Mouse (Mus musculus) heart, postnatal 0 days (tissue): ENCODE measurements around the gene Cdkn1c. TPM values are rescaled to one million over a fixed set of nuclear protein-coding genes. Genes with fewer than 3 reads are reported as not detected.

Experiments
- ATAC-seq: fragments of 200-750 bp; cut with Nextera tagmentation; 2 replicates; pipeline ENCODE4 v1.8.0; 2017; ENCODE audit warnings: low read depth, moderate number of reproducible peaks, moderate library complexity; ENCODE audit not compliant: insufficient read depth
- DNase-seq: peaks from one replicate; pipeline ENCODE4 v3.0.0-alpha.2; 2016; ENCODE audit warnings: low spot score
- H3K27ac ChIP-seq: fragments of 300-500 bp; sonication (generic); 2 replicates; pipeline ENCODE4 v1.5.1; 2014; ENCODE audit warnings: low read depth, mild to moderate bottlenecking
- H3K27me3 ChIP-seq: fragments of 300-500 bp; sonication (generic); 2 replicates; pipeline ENCODE4 v1.6.1; 2014; ENCODE audit warnings: low read length, mixed read lengths; ENCODE audit not compliant: control insufficient read depth, insufficient read depth
- H3K36me3 ChIP-seq: fragments of 300-500 bp; sonication (generic); replicated peaks from 2 replicates; pipeline ENCODE4 v1.6.1; 2014; ENCODE audit warnings: low read length, mixed read lengths; ENCODE audit not compliant: control insufficient read depth, insufficient read depth
- H3K4me1 ChIP-seq: fragments of 300-500 bp; sonication (generic); 2 replicates; pipeline ENCODE4 v1.6.1; 2014; ENCODE audit warnings: antibody characterized with exemption; ENCODE audit not compliant: control insufficient read depth, insufficient read depth
- H3K4me2 ChIP-seq: fragments of 300-500 bp; sonication (generic); 2 replicates; pipeline ENCODE4 v1.6.1; 2014; ENCODE audit warnings: low read depth, mild to moderate bottlenecking, low read length, moderate library complexity
- H3K4me3 ChIP-seq: fragments of 300-500 bp; sonication (generic); 2 replicates; pipeline ENCODE4 v1.5.1; 2014; ENCODE audit warnings: low read depth, low read length
- H3K9ac ChIP-seq: fragments of 300-500 bp; sonication (generic); replicated peaks from 2 replicates; pipeline ENCODE4 v1.6.1; 2014; ENCODE audit warnings: low read depth, low read length, mixed read lengths
- H3K9me3 ChIP-seq: fragments of 300-500 bp; sonication (generic); replicated peaks from 2 replicates; pipeline ENCODE4 v1.6.1; 2016; ENCODE audit warnings: low read length; ENCODE audit not compliant: control insufficient read depth
- CTCF ChIP-seq: IDR thresholded peaks from 2 replicates; pipeline ENCODE4 v1.5.1; 2016; ENCODE audit warnings: antibody characterized with exemption, control low read depth, low read depth
- EP300 ChIP-seq: IDR thresholded peaks from 2 replicates; pipeline ENCODE4 v1.6.1; 2016; ENCODE audit warnings: antibody characterized with exemption, low read depth
- WGBS: fragments of 180-500 bp; shearing (Covaris S2); extraction: QIAGEN DNeasy Blood & Tissue Kit; methylation state at CpG from one replicate; pipeline ENCODE4 v1.1.7; 2014; 5-methylcytosine and 5-hydroxymethylcytosine counted together
- polyA plus RNA-seq: library from polyadenylated mRNA; unstranded; fragments of >200 nt; fragmentation: Nextera tagmentation; extraction: Ambion mirVana; gene quantifications from 2 replicates; pipeline ENCODE4 v1.2.1, GENCODE M21; 2015
- total RNA-seq: library from RNA; depleted of rRNA; stranded (reverse); fragments of >200 nt; gene quantifications from 2 replicates; pipeline ENCODE4 v1.2.3, GENCODE M21; 2014; ENCODE audit warnings: low replicate concordance

Gene Cdkn1c
- total and polyA plus RNA-seq, 2 experiments from 2014 or later = 81.3 to 94.6 TPM

- DNase-seq = no peak
- no peak for TF ChIP-seq EP300
- no peak for TF ChIP-seq CTCF
- Histone ChIP-seq H3K9me3 (no peaks in the 10 kb centered on the region), H3K36me3 (no peaks in the 10 kb centered on the region), H3K27ac (no peak overlapping the region), H3K4me1 (no peaks in the 10 kb centered on the region), H3K9ac (no peak overlapping the region), H3K4me3 (no peak overlapping the region), H3K4me2 (no peak overlapping the region), H3K27me3 (peaks cover 13% of the 10 kb centered on the region)
- no peak for ATAC-seq
- WGBS = 64% methylated on average over 8 of the region's 8 CpGs
Observed at GRCm38 (mm10) chr7:143495104-143495961, 34.5 kb upstream of the Cdkn1c start.

- no peak for TF ChIP-seq CTCF
- no peak for TF ChIP-seq EP300
- H3K27me3 ChIP-seq = 0 out of 2 replicates have a peak, but pooled peaks cover 9% of the 10 kb centered on the region
Observed at GRCm38 (mm10) chr7:143493616-143494126, 32.8 kb upstream of the Cdkn1c start.

GRCm38 (mm10) chr7:143489735-143490134 lies 28.9 kb upstream of the Cdkn1c start:
- TF ChIP-seq CTCF (no peak), EP300 (no peak)
- H3K27ac ChIP-seq = no peak overlapping the region
- H3K9ac ChIP-seq = no peak overlapping the region
- H3K36me3 ChIP-seq = no peaks in the 10 kb centered on the region
- 76% methylated on average over 6 of the region's 6 CpGs for WGBS
- ATAC-seq = no peak
- 0 out of 2 replicates have a peak, but pooled peaks cover 5% of the 10 kb centered on the region for H3K27me3 ChIP-seq
- no peak for DNase-seq
- H3K4me2 ChIP-seq = no peak overlapping the region
- H3K4me3 ChIP-seq = no peak overlapping the region
- H3K4me1 ChIP-seq = no peaks in the 10 kb centered on the region
- H3K9me3 ChIP-seq = no peaks in the 10 kb centered on the region

More at GRCm38 (mm10) chr7:143493616-143494126, 32.8 kb upstream of the Cdkn1c start:
- Histone ChIP-seq H3K27ac (no peak overlapping the region), H3K4me1 (no peaks in the 10 kb centered on the region), H3K9me3 (no peaks in the 10 kb centered on the region), H3K36me3 (no peaks in the 10 kb centered on the region), H3K4me3 (no peak overlapping the region), H3K9ac (no peak overlapping the region), H3K4me2 (no peak overlapping the region)
- WGBS = 72% methylated on average over 6 of the region's 6 CpGs
- ATAC-seq (no peak), DNase-seq (no peak)

DNA sequence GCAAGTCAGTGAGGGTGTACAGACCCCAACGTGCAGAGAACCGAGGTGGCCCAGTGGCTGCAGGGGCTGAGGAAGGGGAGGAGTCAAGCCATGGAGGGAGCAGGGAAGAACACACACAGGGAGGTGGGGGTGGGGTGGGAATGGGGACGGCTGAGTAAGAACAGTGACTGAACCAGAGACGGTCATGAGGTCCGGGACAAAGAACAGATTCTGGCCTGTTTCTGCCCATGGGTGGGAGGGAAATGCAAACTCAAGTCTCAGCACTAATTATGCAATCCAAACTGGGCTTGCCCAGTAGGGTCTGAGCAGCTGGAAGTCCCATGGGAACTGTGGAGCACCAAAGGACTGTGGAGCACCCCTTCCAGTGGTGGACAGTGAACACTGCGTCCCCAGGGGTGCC lies 21.7 kb upstream of the Cdkn1c start:
- ATAC-seq (no peak), DNase-seq (peak; percentile 3)
- TF ChIP-seq EP300 = no peak
- no peak for TF ChIP-seq CTCF
- Histone ChIP-seq H3K4me1 (no peaks in the 10 kb centered on the region), H3K9me3 (no peaks in the 10 kb centered on the region), H3K27ac (no peak overlapping the region), H3K9ac (no peak overlapping the region), H3K4me3 (no peak overlapping the region), H3K36me3 (no peaks in the 10 kb centered on the region), H3K4me2 (no peak overlapping the region), H3K27me3 (peaks cover 19% of the 10 kb centered on the region; the same call in 1 of the 2 replicates)
- 12% methylated on average over 6 of the region's 6 CpGs for WGBS

- no peak overlapping the region for H3K9ac ChIP-seq
- DNase-seq = no peak
- 43% methylated on average over 5 of the region's 5 CpGs for WGBS
Observed at GRCm38 (mm10) chr7:143481806-143482387, 21.0 kb upstream of the Cdkn1c start.

More at GRCm38 (mm10) chr7:143481806-143482387, 21.0 kb upstream of the Cdkn1c start:
- ATAC-seq = no peak
- Histone ChIP-seq H3K4me1 (no peaks in the 10 kb centered on the region), H3K4me3 (no peak overlapping the region), H3K9me3 (no peaks in the 10 kb centered on the region), H3K4me2 (no peak overlapping the region), H3K27me3 (peaks cover 19% of the 10 kb centered on the region; the same call in 1 of the 2 replicates), H3K27ac (no peak overlapping the region), H3K36me3 (no peaks in the 10 kb centered on the region)
- no peak for TF ChIP-seq EP300
- no peak for TF ChIP-seq CTCF
